Mouse (Mus musculus) lung, adult 2 months (tissue): ENCODE data around the gene Bst2. TPM values are rescaled to one million over a fixed set of nuclear protein-coding genes. Genes with fewer than 3 reads are reported as not detected.

Experiments
- DNase-seq: peaks from one replicate; pipeline ENCODE4 v3.0.0; 2022
- H3K4me1 ChIP-seq: fragments of 200-500 bp; 2 replicates; pipeline ENCODE4 v1.6.1; 2011; ENCODE audit warnings: low read length; ENCODE audit not compliant: control insufficient read depth, insufficient read depth
- H3K4me3 ChIP-seq: fragments of 200-500 bp; replicated peaks from 2 replicates; pipeline ENCODE3; 2011; ENCODE audit warnings: low read depth, mild to moderate bottlenecking, control low read depth, low read length; ENCODE audit errors: extremely low read depth
- CTCF ChIP-seq: fragments of 200-500 bp; IDR thresholded peaks from 2 replicates; pipeline ENCODE4 v1.5.1; 2011; ENCODE audit warnings: mild to moderate bottlenecking, low read length, control low read depth; ENCODE audit not compliant: insufficient read depth
- POLR2A ChIP-seq: fragments of 200-500 bp; IDR thresholded peaks from 2 replicates; pipeline ENCODE4 v1.6.1; 2011; ENCODE audit warnings: low read depth, mild to moderate bottlenecking, control low read depth, low read length, borderline replicate concordance; ENCODE audit errors: extremely low read depth
- WGBS: fragments of 180-500 bp; shearing (Covaris S2); methylation state at CpG from one replicate; pipeline ENCODE4 v1.1.7; 2018; 5-methylcytosine and 5-hydroxymethylcytosine counted together
- polyA plus RNA-seq: library from polyadenylated mRNA; depleted of rRNA; stranded (reverse); fragments of >200 nt; gene quantifications from 2 replicates; pipeline ENCODE4 v1.2.3, GENCODE M21; 2012

Bst2 gene
- polyA plus RNA-seq, 1 experiment = 437 TPM

DNA sequence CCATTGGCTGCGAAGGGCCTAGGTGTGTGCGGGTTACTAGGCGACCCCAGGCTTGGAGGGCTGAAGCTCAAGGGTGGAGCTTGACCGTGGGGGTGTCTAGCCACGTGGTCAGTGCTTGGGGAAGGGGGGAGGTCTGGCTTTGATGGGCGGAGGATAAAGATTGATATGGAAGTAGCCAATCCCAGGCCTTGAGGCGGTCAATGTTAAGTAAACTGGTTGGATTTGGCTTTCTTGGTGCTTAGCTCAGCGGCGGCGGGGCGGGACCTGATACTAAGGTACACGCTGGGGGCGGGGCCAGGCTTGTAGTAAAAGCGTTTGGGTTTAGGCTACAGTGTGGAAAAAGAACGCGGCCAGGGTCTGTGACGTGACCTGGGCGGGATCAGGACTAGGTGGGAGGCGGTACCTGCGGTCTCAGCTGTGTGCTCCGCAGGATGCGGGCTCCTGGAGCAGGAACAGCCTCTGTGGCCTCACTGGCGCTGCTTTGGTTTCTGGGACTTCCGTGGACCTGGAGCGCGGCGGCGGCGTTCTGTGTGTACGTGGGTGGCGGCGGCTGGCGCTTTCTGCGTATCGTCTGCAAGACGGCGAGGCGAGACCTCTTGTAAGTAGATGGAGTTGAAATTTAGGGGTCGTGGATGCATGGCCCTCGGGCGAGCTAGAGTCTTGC, 33.2 kb upstream of the Bst2 start:
- no peak for DNase-seq
- peak; percentile 47; the same call in 1 of the 2 replicates for TF ChIP-seq POLR2A
- no peak for TF ChIP-seq CTCF
- Histone ChIP-seq H3K4me1 (peaks cover 9% of the 10 kb centered on the region), H3K4me3 (peak overlapping the region; percentile 89)
- WGBS = under 1% methylated on average over 41 of the region's 41 CpGs

DNA sequence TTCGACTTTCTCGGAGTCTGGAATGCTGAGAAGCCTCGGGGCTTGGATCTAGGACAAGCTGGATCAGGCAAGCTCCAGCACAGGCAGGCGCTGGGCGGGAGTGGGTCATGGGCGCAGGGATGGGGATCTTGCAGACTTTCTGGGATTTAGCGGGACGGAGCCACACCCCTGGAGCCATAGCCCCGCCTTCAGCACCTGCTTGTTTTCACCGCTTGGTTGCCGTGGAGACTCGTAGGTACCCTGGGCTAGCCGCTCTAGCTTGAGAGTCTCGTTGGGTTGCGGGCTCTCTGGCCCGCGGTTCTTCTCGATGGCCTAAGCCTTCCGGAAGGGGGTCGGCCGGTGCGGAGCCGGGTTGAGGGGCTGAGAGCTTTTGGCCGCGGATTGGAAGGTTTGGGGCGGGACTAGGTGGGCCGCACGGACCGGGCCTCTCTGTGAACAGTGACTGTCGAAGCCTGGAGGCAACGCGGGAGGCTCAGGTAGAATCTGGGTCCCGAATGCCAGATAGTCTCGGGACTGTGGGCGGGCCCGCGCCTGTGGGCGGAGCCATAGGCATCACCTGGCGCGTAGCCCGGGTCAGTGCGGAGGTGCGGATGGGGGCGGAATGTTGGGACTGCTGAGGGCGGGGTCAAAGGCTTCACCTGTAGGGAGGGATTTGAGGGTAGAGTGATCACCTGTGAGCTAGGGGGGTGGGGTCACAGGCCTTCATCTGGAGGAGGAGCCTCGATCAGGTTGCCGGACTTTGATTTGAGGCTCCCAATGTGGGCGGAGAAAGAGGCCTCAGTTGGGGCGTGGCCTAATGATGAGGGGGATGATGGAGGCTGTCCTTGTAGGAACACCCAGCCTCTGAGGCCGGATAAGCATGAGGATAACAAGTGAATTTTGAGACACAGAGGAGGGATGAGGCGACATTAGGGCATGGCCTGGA, 32.4 kb upstream of the Bst2 start:
- Histone ChIP-seq H3K4me1 (peaks cover 9% of the 10 kb centered on the region), H3K4me3 (peak overlapping the region; percentile 89)
- DNase-seq = peak; percentile 93
- WGBS = 5% methylated on average over 51 of the region's 51 CpGs
- TF ChIP-seq CTCF (no peak), POLR2A (peak; percentile 59; the same call in 1 of the 2 replicates)

DNA sequence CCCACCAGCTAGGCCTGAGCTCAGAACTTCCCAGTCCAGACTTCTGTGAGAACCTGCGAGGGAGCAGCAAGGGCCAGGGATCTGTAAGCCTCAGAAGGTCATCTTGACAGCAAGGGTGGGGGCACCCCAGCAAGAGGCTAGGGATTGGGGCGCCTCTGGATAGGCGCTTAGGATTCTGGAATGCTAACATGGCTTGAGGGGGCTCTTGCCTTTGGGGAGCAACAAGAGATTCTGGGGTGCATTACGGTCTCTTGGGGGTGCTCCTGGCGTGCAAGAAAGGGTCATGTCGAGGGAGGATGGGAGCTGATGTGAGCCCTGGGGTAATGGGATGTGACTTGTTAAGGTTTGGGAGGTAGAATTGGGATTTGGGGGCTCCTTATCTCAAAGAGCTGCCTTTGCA, 31.7 kb upstream of the Bst2 start:
- DNase-seq = no peak
- peaks cover 9% of the 10 kb centered on the region for H3K4me1 ChIP-seq
- no peak overlapping the region for H3K4me3 ChIP-seq
- 48% methylated on average over 6 of the region's 6 CpGs for WGBS
- TF ChIP-seq CTCF (no peak), POLR2A (no peak)

DNA sequence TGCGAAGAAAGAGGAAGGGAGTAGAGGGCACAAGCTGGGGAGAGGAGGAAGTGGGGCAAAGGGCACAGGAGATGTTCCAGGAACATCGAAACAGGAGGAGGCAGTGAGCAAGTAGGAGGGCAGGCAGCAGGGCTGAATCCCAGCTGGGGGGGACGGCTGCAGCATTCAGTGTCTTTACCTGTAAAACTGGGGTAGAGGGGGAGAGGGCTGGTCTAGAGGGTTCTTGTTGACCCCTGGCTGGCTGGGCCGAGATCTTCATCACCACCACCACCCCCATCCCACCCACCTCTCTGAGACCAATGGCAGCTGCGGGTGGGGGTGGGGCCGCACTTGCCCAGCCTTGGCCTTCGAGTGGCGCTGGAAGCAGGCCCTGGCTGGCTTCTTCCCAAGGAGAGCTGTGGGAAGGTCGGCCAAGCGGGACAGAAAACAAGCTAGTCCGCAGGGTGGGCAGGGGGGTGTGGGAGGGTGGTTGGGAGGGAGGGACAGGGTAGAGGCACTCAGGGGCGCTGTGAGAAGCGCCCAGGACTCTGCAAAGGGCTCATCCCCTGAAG, 31.2 kb upstream of the Bst2 start, which contains the start of gene Slc27a1:
TSS of gene Slc27a1 (plus strand) at position 496 of the 551 bp plus-strand sequence.
- Histone ChIP-seq H3K4me3 (peak within 1 kb of the TSS; percentile 89), H3K4me1 (peaks cover 9% of the 10 kb centered on the region)
- DNase-seq = peak; percentile 75
- TF ChIP-seq CTCF (no peak), POLR2A (no peak)
- WGBS = 30% methylated on average over 13 of the region's 13 CpGs

DNA sequence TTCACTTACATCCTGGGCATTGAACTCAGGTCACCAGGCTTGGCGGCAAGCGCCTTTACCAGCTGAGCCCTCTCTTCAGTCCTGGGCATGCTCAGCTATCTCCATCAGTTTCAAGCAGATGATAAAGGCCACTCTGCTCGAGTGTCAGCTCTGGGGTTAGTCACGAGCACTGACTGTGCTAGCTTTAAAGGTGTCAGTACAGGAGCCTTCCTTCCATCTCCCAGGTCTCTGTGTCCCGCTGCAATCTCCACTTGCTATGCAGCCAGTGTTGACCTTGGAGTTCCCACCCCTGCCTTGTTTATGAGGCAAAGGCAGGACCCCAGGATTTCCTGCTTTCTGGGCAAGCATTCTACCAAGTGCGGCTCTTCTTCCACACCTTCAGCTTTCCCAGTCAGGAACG, 30.3 kb upstream of the Bst2 start:
- no peak for DNase-seq
- H3K4me3 ChIP-seq = no peak overlapping the region
- WGBS = 73% methylated on average over 7 of the region's 7 CpGs
- H3K4me1 ChIP-seq = peaks cover 10% of the 10 kb centered on the region
- TF ChIP-seq CTCF (no peak), POLR2A (no peak)

DNA sequence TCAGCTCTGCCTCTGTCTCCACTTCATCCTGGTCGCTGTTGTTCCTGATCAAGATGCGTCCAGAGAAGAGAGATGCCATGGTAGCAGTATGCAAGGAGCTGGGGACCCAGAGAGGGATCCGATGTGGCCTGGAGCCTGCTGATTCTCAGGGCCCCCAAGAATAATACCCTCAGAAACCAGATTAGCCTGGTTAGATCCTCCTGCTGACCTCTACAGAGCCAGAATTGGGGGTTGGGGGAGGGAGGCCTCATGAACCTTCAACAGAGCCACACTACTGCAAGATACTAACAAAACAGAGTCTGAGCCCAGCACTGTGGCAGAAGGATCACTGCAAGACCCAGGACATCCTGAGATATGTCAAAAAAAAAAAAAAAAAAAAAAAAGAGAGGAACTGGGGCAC, 29.2 kb upstream of the Bst2 start, which contains the start of gene Nxnl1:
TSS of gene Nxnl1 (minus strand) at position 101 of the 400 bp plus-strand sequence.
- no peak within 1 kb of the TSS for H3K4me3 ChIP-seq
- 80% methylated on average over 3 of the region's 3 CpGs for WGBS
- no peak for DNase-seq
- TF ChIP-seq POLR2A = no peak
- TF ChIP-seq CTCF = no peak
- peaks cover 11% of the 10 kb centered on the region for H3K4me1 ChIP-seq

DNA sequence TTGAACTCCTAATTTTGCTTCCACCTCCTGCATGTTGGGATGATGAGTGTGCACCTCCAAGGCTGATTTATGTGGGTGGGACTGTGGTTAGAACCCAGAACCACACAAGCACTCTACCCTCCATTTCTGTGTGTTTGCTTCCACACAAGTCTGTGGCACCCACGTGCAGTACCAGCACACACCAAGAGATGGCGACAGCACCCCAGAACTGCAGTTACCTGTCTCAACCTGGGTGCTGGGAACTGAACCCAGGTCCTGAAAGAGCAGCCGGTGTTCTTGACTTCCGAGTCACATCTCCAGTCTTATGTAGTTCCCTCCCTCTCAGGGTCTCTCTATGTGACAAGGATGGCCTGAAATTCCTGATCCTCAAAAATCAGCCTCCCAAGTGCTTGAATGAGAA, 26.7 kb upstream of the Bst2 start:
- no peak for TF ChIP-seq POLR2A
- TF ChIP-seq CTCF = no peak
- 88% methylated on average over 4 of the region's 4 CpGs for WGBS
- Histone ChIP-seq H3K4me1 (peaks cover 8% of the 10 kb centered on the region; the same call in 1 of the 2 replicates), H3K4me3 (no peak overlapping the region)
- DNase-seq = no peak

DNA sequence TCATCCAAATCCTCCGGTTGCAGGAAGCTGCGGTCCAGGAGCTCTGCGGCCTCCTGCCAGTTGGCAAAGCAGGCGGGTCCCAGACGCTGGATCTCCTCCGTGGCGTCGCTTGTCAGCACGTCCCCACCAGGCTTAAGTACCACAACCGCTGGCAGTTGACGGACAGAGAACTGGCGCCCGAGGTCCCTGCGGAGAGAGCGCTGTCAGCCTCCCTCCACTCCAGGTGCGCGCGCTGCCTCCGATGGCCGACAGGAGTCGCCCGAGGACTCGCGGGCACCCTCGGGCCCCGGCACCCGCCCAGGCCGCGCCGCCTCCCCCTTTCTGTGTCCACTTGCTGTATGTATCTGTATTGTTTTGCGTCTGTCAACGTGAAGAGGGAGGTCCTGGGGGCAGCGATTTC, 25.5 kb upstream of the Bst2 start:
- DNase-seq = peak; percentile 84
- TF ChIP-seq CTCF = peak; percentile 39; the same call in 1 of the 2 replicates
- TF ChIP-seq POLR2A = no peak
- Histone ChIP-seq H3K4me1 (peaks cover 6% of the 10 kb centered on the region; the same call in 1 of the 2 replicates), H3K4me3 (no peak overlapping the region)
- under 1% methylated on average over 33 of the region's 33 CpGs for WGBS

DNA sequence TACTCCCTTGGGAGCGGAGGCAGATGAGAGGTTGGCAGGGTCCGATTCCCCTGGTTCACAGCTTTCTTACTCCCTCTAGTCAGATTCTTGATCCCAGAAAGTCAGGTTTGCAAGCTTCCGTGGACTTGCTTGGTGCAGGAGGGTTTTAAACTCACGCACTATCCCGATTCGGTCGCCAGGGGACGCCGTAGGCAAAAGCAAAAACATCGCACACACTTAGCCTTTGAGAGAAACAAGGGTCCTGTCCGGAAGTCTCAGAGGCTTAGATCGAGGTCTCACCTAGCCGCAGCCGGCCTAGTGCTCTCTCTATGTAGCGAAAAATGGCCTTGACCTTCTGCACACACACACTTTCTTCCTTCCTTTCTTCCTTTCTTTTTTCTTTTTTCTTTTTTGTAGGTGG, 24.1 kb upstream of the Bst2 start:
- Histone ChIP-seq H3K4me1 (peaks cover 6% of the 10 kb centered on the region; the same call in 1 of the 2 replicates), H3K4me3 (no peak overlapping the region)
- DNase-seq = peak; percentile 67
- 6% methylated on average over 15 of the region's 15 CpGs for WGBS
- TF ChIP-seq CTCF = peak; percentile 99
- no peak for TF ChIP-seq POLR2A
